Mouse (Mus musculus) right cerebral cortex, adult 18-20 months (tissue): ENCODE measurements at regions not wholly inside any gene's neighbourhood (a gene's known extent, or its start where the extent isn't known, plus 50 kb on each side); places are given as distances from the start of the nearest gene placed in this dataset.
A peak's percentile ranks its signal among the peaks of the same experiment; 100 is the strongest.

Experiments used
- DNase-seq: peaks from one replicate; pipeline ENCODE4 v3.0.0; 2022; ENCODE audit warnings: mixed read lengths

GRCm38 (mm10) chr15:25117980-25118379 lies 295.6 kb downstream of the Basp1 start:
- DNase-seq: no peak

- no peak for DNase-seq
Observed at GRCm38 (mm10) chr15:25102727-25103126, 310.8 kb downstream of the Basp1 start.

- DNase-seq: no peak
Observed at GRCm38 (mm10) chr15:25093758-25094157, 319.8 kb downstream of the Basp1 start.

GRCm38 (mm10) chr15:25069701-25070100 lies 343.9 kb downstream of the Basp1 start:
- no peak for DNase-seq

- no peak for DNase-seq
Observed at GRCm38 (mm10) chr15:25059347-25059746, 354.2 kb downstream of the Basp1 start.

- no peak for DNase-seq
Observed at GRCm38 (mm10) chr15:25047875-25048274, 365.7 kb downstream of the Basp1 start.

- no peak for DNase-seq
Observed at GRCm38 (mm10) chr15:25046514-25047138, 366.9 kb downstream of the Basp1 start.

- peak; percentile 66 for DNase-seq
Observed at GRCm38 (mm10) chr15:25036231-25036630, 377.3 kb downstream of the Basp1 start.

- no peak for DNase-seq
Observed at GRCm38 (mm10) chr15:25027865-25028264, 385.7 kb downstream of the Basp1 start.

GRCm38 (mm10) chr15:25026786-25027461 lies 386.6 kb downstream of the Basp1 start:
- peak; percentile 38 for DNase-seq

GRCm38 (mm10) chr15:25026351-25026750 lies 387.2 kb downstream of the Basp1 start:
- no peak for DNase-seq

- no peak for DNase-seq
Observed at GRCm38 (mm10) chr15:25020916-25021315, 392.6 kb downstream of the Basp1 start.

- peak; percentile 44 for DNase-seq
Observed at GRCm38 (mm10) chr15:25019352-25019941, 394.1 kb downstream of the Basp1 start.

- no peak for DNase-seq
Observed at GRCm38 (mm10) chr15:25018937-25019336, 394.6 kb downstream of the Basp1 start.

- DNase-seq: no peak
Observed at GRCm38 (mm10) chr15:25007720-25008119, 405.8 kb downstream of the Basp1 start.

- no peak for DNase-seq
Observed at GRCm38 (mm10) chr15:25000171-25000570, 413.4 kb downstream of the Basp1 start.

- DNase-seq: no peak
Observed at GRCm38 (mm10) chr15:24993325-24993673, 420.3 kb downstream of the Basp1 start.

- DNase-seq: peak; percentile 36
Observed at GRCm38 (mm10) chr15:24992665-24993324, 420.8 kb downstream of the Basp1 start.

GRCm38 (mm10) chr15:24990082-24990786 lies 423.3 kb downstream of the Basp1 start:
- DNase-seq: peak; percentile 28

- DNase-seq: no peak
Observed at GRCm38 (mm10) chr15:24980841-24981240, 432.7 kb downstream of the Basp1 start.

GRCm38 (mm10) chr15:24972020-24972419 lies 441.5 kb downstream of the Basp1 start:
- DNase-seq: no peak

GRCm38 (mm10) chr15:24969391-24969812 lies 444.2 kb downstream of the Basp1 start:
- peak; percentile 67 for DNase-seq
